Mouse (Mus musculus) ES-Bruce4 (cell line): Measurements from ENCODE around the gene Gja4.

Experiments used
- CTCF ChIP-seq: IDR thresholded peaks from one replicate; pipeline ENCODE4 v1.8.1; 2011; ENCODE audit warnings: low read depth, low read length
- EP300 ChIP-seq: IDR thresholded peaks from 2 replicates; pipeline ENCODE4 v1.6.1; 2011; ENCODE audit warnings: low read depth, low read length; ENCODE audit not compliant: insufficient read depth
- POLR2A ChIP-seq: IDR thresholded peaks from one replicate; pipeline ENCODE4 v1.8.1; 2011; ENCODE audit warnings: low read length; ENCODE audit not compliant: insufficient read depth

DNA sequence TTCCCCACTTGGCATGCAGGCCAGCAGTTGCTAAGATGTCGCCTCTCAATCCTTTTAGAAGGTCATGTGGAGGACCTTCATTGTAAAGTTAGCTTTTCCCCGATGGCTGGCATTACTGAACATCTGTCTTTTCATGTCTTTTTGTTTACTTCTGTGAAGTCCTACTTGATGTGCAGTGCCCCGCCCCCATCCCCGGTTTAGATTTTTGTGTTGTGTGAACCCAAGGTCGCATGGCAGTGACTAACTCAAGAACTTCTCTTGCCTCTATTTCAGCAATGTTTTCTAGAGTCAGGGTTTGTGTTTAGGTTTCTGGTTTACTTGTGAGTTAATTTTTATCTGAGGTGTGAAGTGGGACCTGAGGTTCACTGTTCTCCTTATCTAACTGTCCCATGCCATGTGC is 21.2 kb downstream of the Gja4 start:
- TF ChIP-seq POLR2A (no peak), CTCF (no peak), EP300 (no peak)
